Mouse (Mus musculus): ENCODE results near the gene Vasp. TPM values are rescaled to one million over a fixed set of nuclear protein-coding genes. Genes with fewer than 3 reads are reported as not detected.

Vasp gene
- polyA plus RNA-seq, 1 experiment, result 783 TPM

DNA sequence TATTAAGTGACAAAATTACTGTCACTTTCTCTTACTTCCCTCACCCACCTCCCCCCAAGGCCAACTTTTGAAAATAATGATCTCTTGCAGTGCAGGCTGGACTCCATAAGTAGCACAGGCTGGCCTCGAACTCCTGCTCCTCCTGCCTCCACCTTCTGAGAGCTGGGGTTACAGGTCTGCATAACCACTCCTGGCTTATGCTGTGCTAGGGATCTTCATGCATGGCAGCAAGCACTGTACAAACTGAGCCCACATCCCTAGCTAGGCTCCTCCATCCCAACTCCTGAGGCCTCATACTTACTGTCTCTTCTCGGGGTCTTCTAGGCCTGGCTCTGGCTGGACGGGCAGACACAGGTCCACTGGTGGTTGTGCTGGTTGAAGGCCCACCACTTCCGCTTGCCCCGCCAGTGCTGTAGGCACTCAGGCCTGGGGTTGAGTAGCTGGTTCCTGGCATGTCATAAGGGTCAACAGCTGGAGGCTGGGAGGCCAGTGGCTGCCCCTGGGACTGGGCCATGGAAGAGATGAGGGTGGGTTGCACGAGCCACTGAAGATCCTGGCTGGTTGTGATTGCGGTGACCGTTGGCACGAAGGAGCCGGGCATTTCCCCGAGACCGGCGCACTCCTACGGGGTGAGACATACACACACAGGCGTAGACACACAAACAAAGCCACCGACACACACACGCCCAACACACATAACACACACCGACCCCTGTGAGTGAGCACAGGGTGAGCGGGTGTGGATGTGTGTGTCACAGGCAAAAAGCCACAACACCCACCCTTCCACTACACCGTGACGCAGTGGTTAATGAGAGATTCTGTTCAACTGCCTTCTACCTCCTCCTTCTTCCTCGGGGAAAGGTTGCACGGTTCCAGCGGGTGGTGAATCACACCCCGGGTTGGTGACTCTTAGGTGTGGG is 35.5 kb upstream of the Vasp start:
- no peak for TF ChIP-seq GATA1 (IDR thresholded peaks at IDR 0.05; ENCODE audit: low read length)

DNA sequence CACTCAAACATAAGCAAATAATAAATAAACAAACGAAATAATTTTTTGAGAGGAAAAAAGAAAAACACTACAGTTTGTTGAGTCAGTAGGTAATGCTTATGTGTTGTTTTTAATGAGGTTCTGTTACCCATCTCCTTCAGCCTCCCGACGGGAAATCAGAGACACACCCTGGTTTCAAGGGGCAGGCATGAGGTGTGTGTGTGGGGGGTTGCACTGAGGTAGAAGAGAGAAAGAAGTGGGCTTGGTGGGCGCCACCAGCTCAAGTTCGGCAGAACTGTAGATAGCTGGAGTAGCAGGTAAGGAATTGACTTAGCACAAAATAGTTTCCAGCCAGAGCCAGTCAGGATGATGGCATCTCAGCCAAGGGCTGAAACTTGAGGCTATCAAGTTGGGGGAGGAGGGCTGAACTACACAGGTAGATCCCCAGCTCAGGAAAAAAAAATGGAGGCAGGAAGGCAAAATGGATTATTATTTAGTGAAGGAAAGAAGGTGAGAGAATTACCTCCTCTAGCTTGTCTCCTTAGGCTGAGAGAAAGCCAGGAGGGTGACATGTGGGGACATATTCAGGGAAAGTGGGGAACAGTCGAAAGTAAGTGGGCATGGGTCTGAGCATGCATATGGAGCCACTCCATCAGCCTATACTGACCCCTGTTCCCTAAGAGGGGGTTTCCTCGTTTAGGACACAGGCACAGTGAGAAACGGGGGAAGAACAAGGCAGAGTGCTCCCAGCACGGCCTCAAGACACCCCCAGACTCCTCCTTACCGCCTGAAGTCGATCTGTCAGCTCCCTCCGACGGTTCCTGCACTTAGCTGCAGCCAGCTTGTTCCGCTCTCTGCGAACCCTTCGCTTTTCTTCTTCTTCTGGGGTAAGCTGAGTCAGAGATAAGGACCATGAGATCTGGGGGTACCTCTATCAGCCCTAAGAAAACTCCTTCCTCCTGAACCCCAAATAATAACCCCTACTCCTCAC is 34.5 kb upstream of the Vasp start:
- TF ChIP-seq GATA1 (IDR thresholded peaks at IDR 0.05; ENCODE audit: low read length), result no peak

DNA sequence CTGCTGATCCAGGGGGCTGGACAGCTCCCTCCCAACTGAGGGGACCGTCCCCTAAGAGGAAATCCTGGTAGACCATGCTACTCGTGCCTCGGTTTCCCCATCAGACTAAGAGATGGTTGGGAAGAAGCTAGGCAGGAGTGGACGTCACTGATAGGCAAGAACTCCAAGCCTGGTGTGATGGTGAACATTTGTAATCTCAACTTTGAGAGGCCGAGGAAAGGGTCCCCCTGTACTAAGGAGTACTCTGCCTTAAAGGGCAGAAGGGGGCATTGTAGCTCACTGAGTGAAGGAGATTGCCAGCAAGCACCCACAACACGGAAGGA is 33.8 kb upstream of the Vasp start:
- TF ChIP-seq GATA1 (IDR thresholded peaks at IDR 0.05; ENCODE audit: low read length), result no peak

DNA sequence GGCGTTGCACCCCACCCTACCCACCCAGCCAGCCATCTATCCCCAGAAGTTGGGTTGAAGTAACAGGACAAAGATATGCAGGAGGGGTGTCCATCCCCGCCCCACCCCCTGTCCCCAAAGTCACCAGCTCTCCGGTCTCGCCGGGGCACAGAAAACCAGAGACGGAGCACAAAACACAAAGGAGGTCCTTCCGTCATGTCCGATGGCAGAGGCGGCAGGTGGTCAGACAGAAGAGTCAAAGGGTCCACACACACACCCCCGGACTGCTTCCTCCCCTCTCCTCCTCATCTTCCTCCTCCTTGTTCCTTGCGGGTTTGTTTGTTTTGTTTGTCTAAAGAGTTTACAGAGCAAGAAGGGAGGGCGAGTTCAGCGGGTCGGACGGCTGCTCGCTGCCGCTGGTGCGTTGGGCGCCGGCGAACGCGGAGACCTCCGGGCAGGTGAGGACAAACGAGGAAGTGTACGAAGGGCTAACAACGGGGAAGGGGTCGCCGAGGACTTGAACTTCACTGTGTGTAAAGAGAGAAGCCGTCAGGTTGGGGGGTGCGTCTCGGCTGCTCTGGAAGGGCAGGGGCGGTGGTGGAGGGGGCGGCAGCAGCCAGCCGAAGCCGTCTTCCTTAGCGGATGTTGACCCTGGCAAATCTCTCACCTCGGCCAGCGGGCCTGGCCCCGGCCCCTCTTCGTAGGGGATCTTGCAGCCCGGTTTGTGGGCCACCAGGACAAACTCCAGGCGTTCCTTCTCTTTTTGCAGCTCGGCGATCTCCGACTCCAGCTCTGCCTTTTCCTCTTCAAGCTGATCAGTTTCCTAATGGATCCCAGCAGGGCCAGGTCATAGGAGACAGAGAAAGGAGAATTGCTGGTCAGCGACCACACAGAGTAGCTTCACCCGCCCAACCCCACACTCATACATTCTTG is 33.1 kb upstream of the Vasp start:
- TF ChIP-seq GATA1 (IDR thresholded peaks at IDR 0.05; ENCODE audit: low read length), result no peak

DNA sequence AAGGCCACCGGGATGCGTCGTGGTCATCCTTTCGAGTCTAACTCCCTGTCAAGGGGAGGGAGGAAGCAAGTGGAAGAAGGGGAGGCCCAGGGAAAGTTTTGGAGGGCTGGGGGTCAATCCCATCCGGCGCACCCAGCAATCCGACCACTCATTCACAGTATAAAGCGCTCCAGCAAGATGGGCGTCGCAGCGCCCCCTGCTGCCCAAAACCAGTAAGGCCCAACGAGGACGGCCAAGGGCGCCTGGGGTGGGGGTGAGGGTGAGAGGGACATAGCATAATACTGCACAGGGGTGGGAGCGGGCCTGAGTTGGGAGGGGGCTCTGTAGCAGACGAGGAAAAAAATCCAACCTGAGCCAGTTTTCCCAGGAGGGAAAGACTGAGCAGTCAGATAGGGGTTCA is 32.2 kb upstream of the Vasp start:
- TF ChIP-seq GATA1 (IDR thresholded peaks at IDR 0.05; ENCODE audit: low read length), result no peak

DNA sequence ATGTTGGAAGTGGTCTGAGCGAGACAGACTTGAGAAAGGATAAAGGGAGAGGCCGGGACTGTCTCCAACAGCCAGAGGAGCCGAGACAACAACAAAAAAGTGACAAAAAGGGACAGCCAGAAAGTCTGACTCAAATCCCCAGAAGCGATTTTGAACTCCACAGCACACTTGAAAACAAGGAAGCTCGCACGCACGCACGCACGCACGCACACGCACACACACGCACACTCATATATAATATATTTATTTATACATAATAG is 31.4 kb upstream of the Vasp start:
- TF ChIP-seq GATA1 (IDR thresholded peaks at IDR 0.05; ENCODE audit: low read length), result no peak

DNA sequence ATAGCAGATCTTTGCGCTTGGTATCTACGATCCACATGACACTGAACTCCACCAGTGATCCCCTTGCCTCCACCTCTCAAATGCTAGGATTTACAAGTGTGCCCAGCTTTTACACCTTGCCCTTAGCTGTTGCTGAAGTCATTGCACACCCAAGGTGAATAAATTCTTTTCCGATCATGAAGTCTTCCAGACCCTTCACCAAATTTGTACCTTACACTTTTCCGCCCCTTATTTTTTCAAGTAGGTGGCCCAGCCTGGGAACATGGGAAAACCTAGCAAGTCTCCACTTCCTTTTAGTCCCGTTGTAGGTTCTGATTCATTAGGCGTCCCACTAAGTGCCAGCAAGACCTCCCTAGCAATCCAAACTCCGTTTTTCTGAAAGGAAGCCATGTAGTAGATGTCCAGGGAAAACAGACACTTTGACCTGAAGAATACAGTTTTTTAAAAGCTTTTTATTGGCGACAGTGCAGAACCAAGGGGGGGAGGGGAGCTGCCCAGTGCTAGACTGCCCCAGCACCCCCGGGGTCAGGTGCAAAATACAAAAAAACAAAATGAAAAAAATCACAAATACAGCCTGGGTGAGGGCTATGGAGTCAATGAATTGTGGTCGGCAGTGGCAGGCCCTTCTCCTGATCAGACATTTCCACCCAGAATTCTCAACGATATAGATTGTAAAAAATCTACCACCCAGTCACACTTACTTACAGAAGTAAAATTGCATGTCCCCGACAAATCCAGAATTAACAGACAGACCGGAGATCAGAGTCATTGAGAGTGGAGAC is 30.8 kb upstream of the Vasp start:
- no peak for TF ChIP-seq GATA1 (IDR thresholded peaks at IDR 0.05; ENCODE audit: low read length)

DNA sequence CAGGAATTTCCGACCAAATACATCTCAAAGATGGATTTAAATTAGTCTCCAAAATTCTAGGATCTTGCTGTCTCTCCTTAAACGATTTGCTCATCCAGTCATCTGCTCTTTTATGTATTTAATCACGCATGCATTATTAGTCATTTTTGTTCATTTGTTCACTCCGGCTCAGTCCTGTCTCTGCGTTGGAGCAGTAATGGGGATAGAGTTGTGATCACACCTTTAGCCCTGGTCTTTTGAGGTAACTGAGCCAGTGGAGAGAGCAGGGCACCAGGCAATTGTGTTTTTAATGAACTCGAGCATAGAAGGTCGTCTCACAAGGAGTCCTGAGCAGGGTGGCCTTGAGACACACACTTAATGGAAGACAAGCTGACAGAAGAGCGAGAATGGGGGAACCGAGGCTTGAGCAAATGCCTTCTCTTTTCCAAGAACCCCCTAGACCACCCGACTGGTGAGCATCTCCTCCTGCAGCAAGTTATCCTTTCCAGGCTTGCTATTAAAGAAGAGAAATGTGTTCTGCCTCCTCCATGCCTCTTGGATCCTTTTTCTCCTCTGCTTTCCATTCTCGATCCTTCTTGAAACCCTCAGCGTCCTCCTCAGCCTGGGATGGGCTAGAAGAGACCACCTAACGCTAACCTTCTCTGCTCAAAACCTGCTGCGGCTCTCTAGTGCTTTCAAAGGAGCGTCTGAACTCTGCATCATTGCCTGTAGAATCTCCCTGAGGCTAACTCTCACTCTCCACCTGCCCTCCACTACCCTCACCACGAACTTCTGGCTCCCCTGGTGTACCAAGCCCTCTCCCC is 30.0 kb upstream of the Vasp start:
- no peak for TF ChIP-seq GATA1 (IDR thresholded peaks at IDR 0.05; ENCODE audit: low read length)

DNA sequence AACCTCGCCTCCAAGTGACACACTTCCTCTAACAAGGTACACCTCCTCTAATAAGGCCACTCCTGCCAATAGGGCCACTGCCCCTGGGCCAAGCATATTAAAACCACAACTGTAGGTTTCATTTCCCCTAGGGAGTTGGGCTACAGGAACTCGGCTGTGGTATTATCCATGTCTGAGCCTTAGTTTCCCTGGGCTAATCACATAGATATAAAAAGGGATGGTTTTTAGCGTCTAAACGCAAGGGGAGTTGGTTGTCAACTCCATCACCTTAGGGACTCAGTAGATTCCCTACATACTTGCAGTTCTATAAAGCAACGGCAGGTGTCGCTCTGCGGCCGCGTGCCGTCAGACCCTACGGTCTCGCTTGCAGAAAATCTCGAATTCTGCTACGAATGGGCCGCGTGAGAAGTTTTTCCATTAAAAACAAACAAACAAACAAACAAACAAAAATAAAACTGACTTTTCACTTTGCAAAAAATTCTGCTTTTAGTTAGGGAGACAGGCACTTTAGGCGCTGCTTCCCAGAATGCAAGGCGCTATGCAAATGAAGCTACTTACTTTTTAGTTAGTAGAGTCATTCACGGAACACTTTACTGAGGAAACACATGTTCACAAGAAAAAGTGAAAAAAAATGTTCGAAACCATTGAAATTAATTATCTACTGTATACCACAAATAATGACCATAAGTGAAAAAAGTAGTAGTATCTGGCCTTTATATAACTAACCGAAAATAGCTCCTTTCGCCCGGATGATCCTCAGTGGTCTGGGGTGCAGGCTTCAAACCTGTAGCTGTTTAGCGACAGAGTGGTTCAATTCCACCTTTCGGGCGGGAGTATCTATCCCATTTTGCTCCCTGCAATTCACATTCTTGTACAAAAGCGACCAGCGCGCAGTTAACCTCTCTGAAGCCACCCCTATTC is 29.1 kb upstream of the Vasp start:
- TF ChIP-seq GATA1 (IDR thresholded peaks at IDR 0.05; ENCODE audit: low read length), result no peak

DNA sequence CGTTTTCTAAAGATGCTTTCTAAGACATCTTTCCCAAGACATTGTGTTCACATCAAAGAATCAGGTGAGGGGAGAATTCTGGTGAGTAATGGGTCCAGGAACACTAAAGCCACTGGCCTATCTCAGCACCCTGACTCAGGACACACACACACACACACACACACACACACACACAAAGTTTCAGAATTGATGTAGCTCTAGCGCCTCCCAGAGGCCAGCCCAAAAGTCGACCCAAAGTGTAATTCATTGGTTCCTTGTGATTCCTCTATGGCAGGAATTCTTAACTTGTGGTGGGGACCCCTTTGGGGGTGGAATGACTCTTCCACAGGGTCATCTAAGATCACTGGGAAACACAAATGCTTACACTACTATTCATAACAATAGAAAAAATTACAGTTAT is 27.6 kb upstream of the Vasp start:
- TF ChIP-seq GATA1 (IDR thresholded peaks at IDR 0.05; ENCODE audit: low read length), result no peak

DNA sequence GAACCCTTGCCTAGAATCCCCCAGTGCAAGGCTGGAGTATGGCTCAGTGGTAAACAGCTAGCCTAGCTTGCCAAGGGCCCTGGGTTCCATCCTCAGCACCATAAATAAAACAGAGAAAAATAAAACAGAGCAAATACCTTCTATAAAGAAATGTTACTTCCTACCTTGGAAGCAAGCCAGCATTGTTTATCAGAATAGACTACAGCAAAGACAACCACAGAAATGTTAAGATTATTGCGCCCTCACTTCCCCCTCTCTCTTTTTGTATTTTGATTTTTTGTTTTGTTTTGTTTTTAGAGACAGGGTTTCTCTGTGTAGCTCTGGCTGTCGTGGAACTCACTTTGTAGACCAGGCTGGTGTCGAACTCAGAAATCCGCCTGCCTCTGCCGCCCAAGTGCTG is 26.2 kb upstream of the Vasp start:
- TF ChIP-seq GATA1 (IDR thresholded peaks at IDR 0.05; ENCODE audit: low read length), result no peak

DNA sequence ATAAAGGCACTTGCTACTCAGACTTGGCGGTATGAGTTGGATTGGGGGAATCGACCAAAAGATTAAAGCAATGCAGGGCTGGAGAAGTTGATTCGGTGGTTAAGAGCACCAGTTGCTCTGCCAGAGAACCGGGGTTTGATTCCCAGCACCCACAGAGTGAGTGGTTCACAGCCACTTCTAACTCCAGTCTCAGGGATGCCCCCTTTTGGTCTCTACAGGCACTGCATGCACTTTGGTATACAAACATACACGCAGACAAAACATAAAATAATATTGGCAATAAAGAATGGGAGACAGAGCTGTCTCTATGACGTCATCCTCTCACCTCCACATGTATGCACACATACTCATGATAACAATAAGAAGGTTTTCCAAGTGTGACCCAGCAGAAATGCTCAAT is 25.4 kb upstream of the Vasp start:
- no peak for TF ChIP-seq GATA1 (IDR thresholded peaks at IDR 0.05; ENCODE audit: low read length)
